Mouse (Mus musculus): ENCODE results near the gene H2afb3. TPM values are rescaled to one million over a fixed set of nuclear protein-coding genes. Genes with fewer than 3 reads are reported as not detected.

The H2afb3 gene
- not detected for polyA plus RNA-seq (2017; shearing (Covaris generic))

DNA sequence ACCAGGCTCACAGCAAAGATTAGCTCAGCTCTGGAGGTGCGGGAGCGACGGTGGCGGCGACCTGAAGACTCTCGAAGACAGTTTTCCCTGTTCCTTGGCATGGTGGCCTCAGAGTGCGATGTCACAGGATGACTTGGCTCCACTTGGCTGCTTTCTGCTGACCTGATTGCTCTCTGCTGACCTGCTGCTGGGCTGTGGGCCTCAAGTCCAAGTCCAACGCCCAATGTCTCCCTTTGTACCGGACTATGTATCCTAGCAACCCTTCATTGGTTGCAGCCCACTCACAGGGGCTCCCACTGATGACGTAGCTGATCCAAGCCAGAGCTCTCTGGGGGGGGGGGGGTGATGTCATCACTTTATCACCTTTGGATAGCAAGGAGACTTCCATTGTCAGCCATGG is at the start of gene H2afb3:
Gene H2afb3, minus strand, starts transcription at position 101 of the 400 bp plus-strand sequence.

DNA sequence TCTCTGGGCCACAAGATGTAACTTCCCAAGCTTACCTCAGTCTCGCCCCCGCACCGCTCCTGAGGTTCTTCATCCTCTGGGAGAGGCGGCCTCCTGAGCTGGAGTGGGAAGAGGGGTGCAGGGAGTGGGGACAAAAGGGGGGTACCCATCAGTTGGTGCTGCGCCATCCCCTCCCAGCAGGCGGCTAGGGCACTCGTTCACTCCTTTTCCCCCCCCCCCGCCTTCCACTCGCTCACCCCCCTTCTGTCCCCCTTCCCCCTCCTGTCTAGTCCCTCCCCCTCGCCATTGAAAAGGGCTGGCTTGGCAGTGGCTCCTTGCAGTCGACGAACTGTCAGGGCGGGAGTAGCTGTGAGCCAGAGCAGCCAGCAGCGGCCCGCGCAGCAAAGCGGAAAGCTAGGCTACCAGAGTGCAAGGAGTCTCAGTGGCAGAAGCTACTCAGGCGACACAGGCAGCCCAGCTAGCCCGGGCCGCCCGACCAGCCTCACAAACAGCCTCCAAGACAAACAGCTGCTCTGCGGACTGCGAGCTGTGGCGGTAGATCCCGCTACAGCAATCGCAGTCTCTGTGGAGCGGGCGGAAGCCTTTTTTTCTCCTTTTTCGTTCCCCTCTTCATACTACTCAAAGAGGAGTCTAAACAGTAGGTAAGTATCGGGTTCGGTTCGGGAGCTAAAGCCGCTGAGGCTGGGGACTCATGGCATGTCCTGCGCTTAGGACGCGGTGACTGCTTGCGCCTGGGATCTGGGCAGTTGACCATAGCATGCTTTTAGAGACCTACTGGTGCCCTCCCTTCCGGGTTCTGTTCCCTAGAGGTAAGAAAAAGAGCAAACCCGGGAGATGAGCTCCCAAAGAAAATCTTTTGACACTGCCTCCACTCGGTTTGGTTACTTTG is 22.6 kb downstream of the H2afb3 start, which contains the start of gene Pcdh11x:
Gene Pcdh11x, plus strand, starts transcription at position 249 of the 889 bp plus-strand sequence.

Other genes with a start within 250 kb of the H2afb3 start
- gene Pcdh11x, start 22.8 kb downstream of the H2afb3 start, polyA plus RNA-seq (2017; shearing (Covaris generic)): under 1 TPM; 0.31 to 0.95 TPM

All from inflammation-experienced regulatory T-cells (primary cell).